Mouse (Mus musculus) intestine, postnatal 0 days (tissue): ENCODE results near the gene Trak1. TPM values are rescaled to one million over a fixed set of nuclear protein-coding genes. Genes with fewer than 3 reads are reported as not detected.
A peak's percentile ranks its signal among the peaks of the same experiment; 100 is the strongest.

ENCODE experiments used
- ATAC-seq: fragments of 200-750 bp; cut with Nextera tagmentation; 2 replicates; pipeline ENCODE4 v1.8.0; 2017; ENCODE audit warnings: mild to moderate bottlenecking, moderate TSS enrichment, moderate library complexity
- H3K27ac ChIP-seq: fragments of 300-500 bp; sonication (generic); 2 replicates; pipeline ENCODE4 v1.5.1; 2014; ENCODE audit warnings: mild to moderate bottlenecking, low read depth, low read length, moderate library complexity
- H3K27me3 ChIP-seq: fragments of 300-500 bp; sonication (generic); replicated peaks from 2 replicates; pipeline ENCODE4 v1.6.1; 2014; ENCODE audit warnings: low read length, mixed read lengths; ENCODE audit not compliant: control insufficient read depth, insufficient read depth
- H3K36me3 ChIP-seq: fragments of 300-500 bp; sonication (generic); 2 replicates; pipeline ENCODE4 v1.6.1; 2014; ENCODE audit warnings: mild to moderate bottlenecking, moderate library complexity; ENCODE audit not compliant: control insufficient read depth, insufficient read depth
- H3K4me1 ChIP-seq: fragments of 300-500 bp; sonication (generic); replicated peaks from 2 replicates; pipeline ENCODE4 v1.6.1; 2014; ENCODE audit warnings: antibody characterized with exemption, low read length, mixed read lengths; ENCODE audit not compliant: control insufficient read depth, insufficient read depth
- H3K4me2 ChIP-seq: fragments of 300-500 bp; sonication (generic); replicated peaks from 2 replicates; pipeline ENCODE4 v1.6.1; 2014; ENCODE audit warnings: low read depth, mild to moderate bottlenecking, moderate library complexity
- H3K4me3 ChIP-seq: fragments of 300-500 bp; sonication (generic); 2 replicates; pipeline ENCODE4 v1.5.1; 2014; ENCODE audit warnings: low read depth, low read length
- H3K9ac ChIP-seq: fragments of 300-500 bp; sonication (generic); 2 replicates; pipeline ENCODE4 v1.6.1; 2014; ENCODE audit warnings: mild to moderate bottlenecking, low read depth, low read length
- H3K9me3 ChIP-seq: fragments of 300-500 bp; sonication (generic); 2 replicates; pipeline ENCODE4 v1.6.1; 2016; ENCODE audit warnings: mixed run types; ENCODE audit not compliant: control insufficient read depth
- CTCF ChIP-seq: sonication (generic); IDR thresholded peaks from 2 replicates; pipeline ENCODE4 v1.5.1; 2016; ENCODE audit warnings: low read depth, mild to moderate bottlenecking, control low read depth, antibody characterized with exemption, moderate library complexity
- WGBS: fragments of 180-500 bp; shearing (Covaris S2); extraction: QIAGEN DNeasy Blood & Tissue Kit; methylation state at CpG from one replicate; pipeline ENCODE4 v1.1.7; 2014; 5-methylcytosine and 5-hydroxymethylcytosine counted together
- polyA plus RNA-seq: library from polyadenylated mRNA; unstranded; fragments of >200 nt; fragmentation: Nextera tagmentation; extraction: Ambion mirVana; gene quantifications from 2 replicates; pipeline ENCODE4 v1.2.1, GENCODE M21; 2015

The Trak1 gene
- polyA plus RNA-seq, 1 experiment from 2014 or later: 16.3 TPM

DNA sequence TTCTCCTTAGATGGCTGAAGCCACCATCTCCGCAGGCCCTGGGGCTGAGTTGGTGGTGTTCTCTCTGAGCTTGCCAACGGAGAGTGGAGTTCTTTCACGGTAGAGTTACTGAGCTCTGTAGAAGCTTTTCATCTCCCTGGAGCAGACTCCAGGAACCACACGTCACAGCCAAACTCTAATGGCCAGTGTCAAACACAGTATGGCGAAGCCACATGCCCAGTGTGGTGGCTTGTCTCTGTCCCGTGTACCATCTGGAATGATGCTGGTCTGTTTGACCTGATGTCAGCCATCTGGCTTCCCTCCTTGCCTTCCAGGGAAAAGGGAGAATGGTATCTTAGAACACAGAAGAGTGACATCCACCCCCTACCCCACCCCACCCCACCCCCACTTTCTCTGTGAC lies 172.4 kb downstream of the Trak1 start:
- no peak for ATAC-seq
- Histone ChIP-seq H3K9me3 (no peaks in the 10 kb centered on the region), H3K4me1 (no peaks in the 10 kb centered on the region), H3K9ac (no peak overlapping the region), H3K4me2 (no peak overlapping the region), H3K27ac (no peak overlapping the region), H3K4me3 (no peak overlapping the region), H3K27me3 (no peaks in the 10 kb centered on the region), H3K36me3 (peaks cover 83% of the 10 kb centered on the region)
- no peak for TF ChIP-seq CTCF
- WGBS: 90% methylated on average over 6 of the region's 6 CpGs

DNA sequence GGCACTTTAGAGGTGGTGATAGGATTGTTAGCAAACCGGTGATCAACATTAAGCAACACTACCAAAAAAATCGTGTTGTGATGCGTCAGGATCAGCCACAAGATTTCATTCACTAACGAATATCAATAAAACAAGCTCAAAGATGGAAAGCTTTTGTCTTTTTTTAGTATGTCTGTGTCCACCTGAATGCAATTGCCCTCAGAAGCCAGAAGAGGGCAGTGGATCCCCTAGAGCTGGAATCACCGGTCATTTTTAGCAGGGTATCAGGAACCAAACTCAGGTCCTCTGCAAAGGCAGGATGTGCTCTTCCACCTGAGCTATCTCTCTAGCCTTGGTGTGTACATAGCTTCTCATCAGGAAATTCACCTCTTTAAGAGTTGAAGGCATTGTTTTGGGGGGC lies 177.5 kb downstream of the Trak1 start:
- Histone ChIP-seq H3K4me3 (no peak overlapping the region), H3K9ac (no peak overlapping the region), H3K27me3 (no peaks in the 10 kb centered on the region), H3K4me2 (no peak overlapping the region), H3K4me1 (0 out of 2 replicates have a peak, but pooled peaks cover 3% of the 10 kb centered on the region), H3K9me3 (no peaks in the 10 kb centered on the region), H3K27ac (no peak overlapping the region), H3K36me3 (peaks cover 46% of the 10 kb centered on the region)
- ATAC-seq: no peak
- WGBS: 80% methylated on average over 5 of the region's 5 CpGs
- peak; percentile 57 for TF ChIP-seq CTCF

DNA sequence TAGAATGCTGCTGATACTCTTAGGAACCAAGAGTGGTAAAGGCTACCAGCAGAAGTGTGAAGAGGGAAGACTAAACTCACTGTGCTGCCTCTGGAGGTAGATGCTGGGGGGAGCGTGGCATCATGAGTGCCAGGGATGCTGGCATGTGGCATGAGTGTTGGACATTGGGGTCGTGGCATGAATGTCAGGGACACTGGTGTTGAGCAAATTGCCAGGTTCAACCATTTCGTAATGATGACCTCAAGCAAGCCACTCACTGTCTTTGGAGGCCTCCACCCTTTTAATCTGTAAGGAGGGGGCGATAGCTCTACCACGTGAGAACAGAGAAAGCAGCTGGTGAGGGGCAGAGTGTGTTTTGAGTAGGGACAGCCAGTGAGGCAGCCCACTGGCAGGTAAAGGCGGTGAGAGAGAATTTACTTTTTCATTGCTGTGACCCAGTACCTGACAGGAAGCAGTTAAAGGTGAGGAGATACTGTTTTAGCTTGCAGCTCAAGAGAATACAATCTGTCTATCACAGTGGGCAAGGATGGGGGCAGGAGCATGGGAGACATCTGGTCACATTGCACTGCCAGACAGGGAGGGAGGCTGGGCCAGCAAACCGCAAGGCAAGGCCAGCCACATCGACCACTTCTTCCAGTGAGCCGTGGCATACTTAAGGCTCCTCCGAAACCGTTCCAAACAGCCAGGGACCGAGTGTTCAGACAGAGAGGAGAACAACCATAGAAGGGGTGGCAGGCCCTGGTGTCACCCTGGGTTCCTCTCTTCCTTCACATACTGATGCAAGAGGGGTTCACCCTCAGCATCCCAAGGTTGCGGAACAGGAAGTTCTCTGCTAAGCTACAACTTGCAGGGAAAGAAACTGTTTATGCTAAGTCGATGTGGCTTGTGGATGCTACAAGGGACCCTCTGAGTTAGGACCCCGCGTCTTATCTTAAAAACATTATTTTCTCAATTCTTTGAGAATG lies 178.5 kb downstream of the Trak1 start:
- Histone ChIP-seq H3K27me3 (no peaks in the 10 kb centered on the region), H3K4me2 (no peak overlapping the region), H3K36me3 (peaks cover 38% of the 10 kb centered on the region), H3K9ac (no peak overlapping the region), H3K9me3 (no peaks in the 10 kb centered on the region), H3K27ac (no peak overlapping the region), H3K4me1 (0 out of 2 replicates have a peak, but pooled peaks cover 3% of the 10 kb centered on the region), H3K4me3 (no peak overlapping the region)
- ATAC-seq: no peak
- no peak for TF ChIP-seq CTCF
- 77% methylated on average over 16 of the region's 16 CpGs for WGBS

DNA sequence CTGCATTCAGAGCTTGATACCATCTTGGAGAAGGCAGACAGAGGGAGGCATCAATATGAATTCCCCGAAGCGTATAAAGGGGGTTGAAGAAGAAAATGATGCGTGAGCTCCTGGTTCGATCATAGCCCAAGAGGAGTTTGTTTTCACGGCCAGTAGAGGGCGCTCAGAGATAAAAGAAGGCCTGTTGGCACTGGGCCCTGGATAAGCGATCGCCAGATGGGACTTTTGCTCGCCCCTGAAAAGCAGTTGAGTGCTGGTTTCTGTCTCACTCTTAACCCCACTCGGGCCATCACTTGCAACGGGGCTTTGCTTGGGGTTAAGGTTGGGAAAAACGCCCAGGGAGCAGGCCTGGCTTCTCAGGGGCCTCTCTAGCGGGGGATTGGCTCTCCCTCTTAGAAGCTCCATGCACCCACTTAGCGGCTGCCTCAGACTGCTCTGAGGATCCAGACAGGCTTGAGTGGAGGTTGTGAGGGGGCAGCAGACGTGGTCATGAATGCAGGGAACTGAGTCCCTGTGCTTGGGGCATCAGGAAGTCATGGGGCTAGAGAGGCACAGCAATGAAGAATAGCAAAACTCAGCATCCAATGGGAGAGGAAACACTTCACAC lies 180.1 kb downstream of the Trak1 start:
- peak; percentile 46; the same call in 1 of the 2 replicates for ATAC-seq
- Histone ChIP-seq H3K36me3 (peaks cover 23% of the 10 kb centered on the region), H3K4me1 (0 out of 2 replicates have a peak, but pooled peaks cover 3% of the 10 kb centered on the region), H3K9me3 (no peaks in the 10 kb centered on the region), H3K9ac (no peak overlapping the region), H3K27me3 (no peaks in the 10 kb centered on the region), H3K27ac (no peak overlapping the region), H3K4me3 (no peak overlapping the region), H3K4me2 (peak overlapping the region; percentile 51)
- 16% methylated on average over 15 of the region's 15 CpGs for WGBS
- TF ChIP-seq CTCF: peak; percentile 88

DNA sequence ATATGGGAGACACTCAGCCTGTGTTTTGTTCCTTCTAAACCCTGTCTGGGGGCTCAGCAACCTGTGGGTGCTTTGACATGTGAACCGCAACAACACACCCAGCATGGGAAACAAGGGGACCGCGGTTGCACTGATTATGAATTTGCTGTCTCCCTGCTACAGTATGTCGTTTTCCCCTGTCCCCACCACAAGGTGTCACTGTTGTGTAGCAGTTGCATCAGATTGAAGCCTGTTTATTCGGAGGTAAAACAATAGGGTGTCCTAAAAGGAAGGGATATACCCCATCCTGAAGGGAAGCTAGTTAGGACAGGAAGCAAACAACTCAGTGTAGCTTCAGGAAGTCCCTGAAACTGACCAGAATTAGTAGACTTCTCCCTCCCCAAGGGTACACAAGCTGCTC lies 182.2 kb downstream of the Trak1 start:
- Histone ChIP-seq H3K27me3 (no peaks in the 10 kb centered on the region), H3K27ac (no peak overlapping the region), H3K4me3 (no peak overlapping the region), H3K4me1 (0 out of 2 replicates have a peak, but pooled peaks cover 3% of the 10 kb centered on the region), H3K36me3 (peaks cover 3% of the 10 kb centered on the region; the same call in 1 of the 2 replicates), H3K9me3 (no peaks in the 10 kb centered on the region), H3K9ac (no peak overlapping the region), H3K4me2 (no peak overlapping the region)
- peak; percentile 17 for ATAC-seq
- peak; percentile 95 for TF ChIP-seq CTCF
- 25% methylated on average over 5 of the region's 5 CpGs for WGBS

DNA sequence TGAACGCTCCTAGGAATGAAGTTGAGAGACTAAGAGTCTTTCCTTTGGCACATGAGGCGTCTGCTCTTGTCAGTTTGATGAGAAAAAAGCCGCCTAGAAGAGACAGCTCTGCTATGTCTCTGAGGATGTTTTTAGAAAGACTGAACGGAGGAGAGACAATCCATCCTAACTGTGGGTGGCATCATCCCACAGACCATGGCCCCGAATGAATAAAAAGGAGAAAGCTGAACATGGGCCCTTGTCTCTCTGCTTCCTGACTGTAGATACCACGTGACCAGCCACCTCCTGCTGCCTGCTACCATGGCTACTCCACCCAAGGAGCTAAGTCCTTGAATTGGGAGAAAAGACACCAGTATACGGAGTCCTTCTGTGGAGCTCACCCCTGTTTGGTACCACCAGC lies 189.9 kb downstream of the Trak1 start:
- H3K9me3 ChIP-seq: no peaks in the 10 kb centered on the region
- H3K27ac ChIP-seq: no peak overlapping the region
- H3K9ac ChIP-seq: no peak overlapping the region
- H3K36me3 ChIP-seq: no peaks in the 10 kb centered on the region
- H3K4me1 ChIP-seq: no peaks in the 10 kb centered on the region
- ATAC-seq: no peak
- H3K4me2 ChIP-seq: no peak overlapping the region
- peaks cover 15% of the 10 kb centered on the region; the same call in 1 of the 2 replicates for H3K27me3 ChIP-seq
- TF ChIP-seq CTCF: no peak
- WGBS: 72% methylated on average over 7 of the region's 7 CpGs
- no peak overlapping the region for H3K4me3 ChIP-seq
